Mouse (Mus musculus): ENCODE measurements around the gene Acvr2b. TPM values are rescaled to one million over a fixed set of nuclear protein-coding genes. Genes with fewer than 3 reads are reported as not detected.

Gene Acvr2b
- polyA plus RNA-seq, 1 experiment from 2014 or later, result 104 TPM

DNA sequence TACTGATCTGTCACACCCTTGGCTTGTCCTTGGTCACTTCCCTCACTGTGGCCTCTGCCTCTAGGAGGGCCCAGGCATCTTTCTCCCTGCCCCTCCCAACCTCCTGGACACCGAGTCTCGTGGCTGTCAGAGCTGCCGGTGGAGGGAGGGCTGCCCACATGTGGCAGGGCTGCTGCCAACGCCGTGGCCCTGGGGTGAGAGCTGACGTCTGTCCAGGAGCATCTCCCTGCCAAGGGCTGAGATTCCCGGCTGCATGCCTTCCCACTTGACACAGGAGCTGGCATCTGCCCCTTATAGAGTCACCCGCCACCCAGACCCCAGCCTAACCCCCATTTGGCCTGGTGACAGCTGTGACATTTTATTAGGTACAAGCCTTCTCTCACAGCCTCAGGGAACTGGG lies 77.4 kb downstream of the Acvr2b start:
- Histone ChIP-seq H3K4me1 (peaks cover 12% of the 10 kb centered on the region; the same call in 1 of the 2 replicates), H3K27me3 (no peaks in the 10 kb centered on the region), H3K36me3 (replicated peaks) (no peaks in the 10 kb centered on the region), H3K27ac (no peak overlapping the region), H3K4me3 (replicated peaks) (no peak overlapping the region), H3K9ac (no peak overlapping the region), H3K9me3 (no peaks in the 10 kb centered on the region), H3K4me2 (no peak overlapping the region)
- 75% methylated on average over 8 of the region's 8 CpGs for WGBS
- no peak for ATAC-seq (ENCODE audit: low FRiP score)

DNA sequence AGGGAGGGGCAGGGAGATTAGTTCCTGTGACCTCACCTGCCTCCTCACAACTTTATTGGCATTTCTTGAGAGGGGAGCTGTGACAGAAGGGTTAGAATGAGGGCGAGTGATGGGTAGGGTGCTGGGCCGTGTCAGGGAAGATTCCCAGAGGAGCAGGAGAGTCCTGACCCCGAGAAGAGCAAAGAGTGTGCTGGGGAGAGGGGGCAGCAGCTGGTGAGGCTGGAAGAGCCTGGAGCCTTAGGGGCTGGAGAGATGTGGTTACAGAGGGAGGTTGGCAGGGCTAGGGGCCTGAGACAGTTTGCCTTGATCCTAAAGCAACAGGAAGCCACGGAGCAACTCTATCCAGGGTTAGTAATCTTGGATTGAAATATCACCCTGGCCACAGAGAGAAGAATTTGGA lies 79.7 kb downstream of the Acvr2b start:
- no peaks in the 10 kb centered on the region for H3K9me3 ChIP-seq
- no peak overlapping the region for H3K4me2 ChIP-seq
- H3K4me1 ChIP-seq, result peaks cover 7% of the 10 kb centered on the region; the same call in 1 of the 2 replicates
- no peak for ATAC-seq (ENCODE audit: low FRiP score)
- H3K36me3 ChIP-seq (replicated peaks), result no peaks in the 10 kb centered on the region; the same call in 1 of the 2 replicates
- WGBS, result 87% methylated on average over 4 of the region's 4 CpGs
- H3K27ac ChIP-seq, result no peak overlapping the region
- no peak overlapping the region for H3K4me3 ChIP-seq (replicated peaks)
- H3K27me3 ChIP-seq, result no peaks in the 10 kb centered on the region
- H3K9ac ChIP-seq, result no peak overlapping the region

DNA sequence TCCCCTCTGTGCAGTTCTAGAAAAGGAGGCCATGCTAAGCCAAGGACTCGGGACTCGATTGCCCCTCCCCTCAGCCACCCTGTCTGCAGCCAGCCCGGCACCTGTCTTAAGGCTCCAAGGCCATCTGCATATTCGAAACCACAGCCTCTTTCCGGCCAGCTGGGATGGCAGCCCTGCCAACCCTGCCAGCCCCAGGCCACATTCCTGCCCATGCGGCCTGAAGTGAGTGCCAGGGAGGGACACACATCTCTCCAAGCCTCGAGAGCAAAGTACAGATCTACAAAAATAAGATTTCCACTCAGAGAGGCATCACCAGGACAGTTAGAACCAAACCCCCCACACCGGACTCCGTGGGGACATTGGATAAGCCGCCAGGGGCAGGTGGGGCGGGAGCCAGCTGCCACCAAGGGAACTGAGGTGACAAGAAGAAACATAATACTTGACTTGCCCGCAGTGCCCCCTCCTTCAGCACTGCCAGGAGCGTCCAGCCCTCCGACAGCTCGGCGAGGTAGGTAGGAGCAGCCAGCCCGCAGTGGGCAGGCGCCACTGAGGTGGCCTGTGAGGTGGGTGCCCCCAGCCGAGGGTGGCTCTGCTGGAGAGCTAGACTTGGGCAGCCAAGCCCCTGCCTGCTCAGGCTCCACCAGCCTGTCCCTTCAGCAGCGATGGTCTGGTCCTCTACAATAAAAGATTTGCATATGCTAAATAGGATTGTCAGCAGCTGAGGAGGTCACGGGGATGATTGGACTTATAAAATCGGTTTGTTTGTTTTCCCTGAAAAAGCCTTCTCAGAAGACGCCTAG lies 81.8 kb downstream of the Acvr2b start:
- H3K4me1 ChIP-seq, result peaks cover 7% of the 10 kb centered on the region; the same call in 1 of the 2 replicates
- no peak overlapping the region for H3K4me3 ChIP-seq (replicated peaks)
- 0 out of 2 replicates have a peak overlapping the region, but pooled peaks have one; percentile 19 for H3K27ac ChIP-seq
- H3K36me3 ChIP-seq (replicated peaks), result no peaks in the 10 kb centered on the region; the same call in 1 of the 2 replicates
- H3K4me2 ChIP-seq, result no peak overlapping the region
- no peak overlapping the region for H3K9ac ChIP-seq
- H3K27me3 ChIP-seq, result no peaks in the 10 kb centered on the region
- no peak for ATAC-seq (ENCODE audit: low FRiP score)
- no peaks in the 10 kb centered on the region for H3K9me3 ChIP-seq
- WGBS, result 62% methylated on average over 23 of the region's 23 CpGs

DNA sequence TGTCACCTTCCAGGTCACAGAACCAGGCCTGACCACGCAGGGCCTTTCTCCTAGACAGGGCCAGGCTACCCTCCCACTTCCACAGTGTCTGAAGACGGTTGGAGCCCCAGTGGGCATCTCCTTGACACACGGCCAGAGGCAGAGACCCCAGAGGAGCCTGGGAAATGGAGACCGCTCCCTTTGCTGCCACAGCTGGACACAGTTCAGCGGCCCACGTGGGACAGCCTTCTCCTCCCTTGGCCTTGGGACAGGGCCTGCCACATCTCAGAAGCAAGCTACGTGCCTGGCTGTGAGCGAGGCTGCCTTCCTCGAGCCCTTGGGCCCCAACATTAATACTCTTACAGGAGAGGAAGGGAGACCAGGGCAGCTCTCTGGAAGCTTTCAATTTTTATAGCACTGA lies 82.5 kb downstream of the Acvr2b start:
- 72% methylated on average over 9 of the region's 9 CpGs for WGBS
- ATAC-seq (ENCODE audit: low FRiP score), result no peak

More for the DNA sequence above, 82.5 kb downstream of the Acvr2b start:
- H3K4me2 ChIP-seq, result no peak overlapping the region
- no peaks in the 10 kb centered on the region for H3K9me3 ChIP-seq
- H3K4me1 ChIP-seq, result peaks cover 7% of the 10 kb centered on the region; the same call in 1 of the 2 replicates
- no peaks in the 10 kb centered on the region; the same call in 1 of the 2 replicates for H3K36me3 ChIP-seq (replicated peaks)
- H3K27ac ChIP-seq, result no peak overlapping the region
- H3K4me3 ChIP-seq (replicated peaks), result no peak overlapping the region
- H3K27me3 ChIP-seq, result no peaks in the 10 kb centered on the region
- no peak overlapping the region for H3K9ac ChIP-seq

Other genes starting within 250 kb of the Acvr2b start
- 0.95 and 2.1 TPM in 2 replicates for gene Acaa1b, start 245.0 kb upstream of the Acvr2b start, polyA plus RNA-seq (2016; fragmentation: Nextera tagmentation; extraction: Ambion mirVana)
- gene Gm47289, start 243.0 kb upstream of the Acvr2b start, polyA plus RNA-seq (2016; fragmentation: Nextera tagmentation; extraction: Ambion mirVana), result not detected in 2 replicates
- not detected in 2 replicates for gene Slc22a13, start 193.0 kb upstream of the Acvr2b start, polyA plus RNA-seq (2016; fragmentation: Nextera tagmentation; extraction: Ambion mirVana)
- gene Oxsr1, start 79.7 kb upstream of the Acvr2b start, polyA plus RNA-seq (2016; fragmentation: Nextera tagmentation; extraction: Ambion mirVana), result 19.9 and 21.6 TPM in 2 replicates
- 73.4 and 75.9 TPM in 2 replicates for gene Acaa1a, start 62.4 kb upstream of the Acvr2b start, polyA plus RNA-seq (2016; fragmentation: Nextera tagmentation; extraction: Ambion mirVana)
- gene Myd88, start 60.7 kb upstream of the Acvr2b start, polyA plus RNA-seq (2016; fragmentation: Nextera tagmentation; extraction: Ambion mirVana), result 5.6 and 5.9 TPM in 2 replicates
- 7.0 and 7.4 TPM in 2 replicates for gene Xylb, start 44.7 kb upstream of the Acvr2b start, polyA plus RNA-seq (2016; fragmentation: Nextera tagmentation; extraction: Ambion mirVana)
- not detected in 2 replicates for gene Slc22a14, start 36.6 kb upstream of the Acvr2b start, polyA plus RNA-seq (2016; fragmentation: Nextera tagmentation; extraction: Ambion mirVana)
- gene Exog, start 42.8 kb downstream of the Acvr2b start, polyA plus RNA-seq (2016; fragmentation: Nextera tagmentation; extraction: Ambion mirVana), result 45.8 and 47.3 TPM in 2 replicates
- 3.2 and 3.5 TPM in 2 replicates for gene Scn5a, start 176.9 kb downstream of the Acvr2b start, polyA plus RNA-seq (2016; fragmentation: Nextera tagmentation; extraction: Ambion mirVana)